Mouse (Mus musculus): ENCODE results near the gene Eef1akmt3. TPM values are rescaled to one million over a fixed set of nuclear protein-coding genes. Genes with fewer than 3 reads are reported as not detected.

The Eef1akmt3 gene
- polyA plus RNA-seq, 1 experiment from 2014 or later = 0.37 TPM

DNA sequence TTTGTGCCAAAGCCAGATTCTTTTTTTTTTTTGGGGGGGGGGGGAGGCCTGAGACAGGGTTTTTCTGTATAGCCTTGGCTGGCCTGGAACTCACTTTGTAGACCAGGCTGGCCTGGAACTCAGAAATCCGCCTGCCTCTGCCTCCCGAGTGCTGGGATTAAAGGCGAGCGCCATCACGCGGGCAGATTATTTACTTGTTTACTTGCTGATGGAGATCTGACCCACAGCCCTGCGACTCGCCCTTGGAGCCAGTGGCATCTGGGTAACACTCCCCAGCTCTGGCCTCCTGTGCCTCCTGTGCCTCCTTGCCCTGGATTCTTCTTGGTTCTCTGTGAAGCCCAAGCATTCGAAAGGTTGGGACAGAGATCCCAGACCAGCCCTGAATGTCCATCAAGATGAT is 55.7 kb downstream of the Eef1akmt3 start:
- Histone ChIP-seq H3K27ac (no peak overlapping the region), H3K9ac (no peak overlapping the region), H3K4me3 (no peak overlapping the region), H3K4me2 (no peak overlapping the region), H3K9me3 (no peaks in the 10 kb centered on the region), H3K36me3 (replicated peaks) (no peaks in the 10 kb centered on the region), H3K4me1 (peaks cover 86% of the 10 kb centered on the region), H3K27me3 (replicated peaks) (no peaks in the 10 kb centered on the region)
- ATAC-seq (replicated peaks) = no peak
- 95% methylated on average over 9 of the region's 9 CpGs for WGBS

DNA sequence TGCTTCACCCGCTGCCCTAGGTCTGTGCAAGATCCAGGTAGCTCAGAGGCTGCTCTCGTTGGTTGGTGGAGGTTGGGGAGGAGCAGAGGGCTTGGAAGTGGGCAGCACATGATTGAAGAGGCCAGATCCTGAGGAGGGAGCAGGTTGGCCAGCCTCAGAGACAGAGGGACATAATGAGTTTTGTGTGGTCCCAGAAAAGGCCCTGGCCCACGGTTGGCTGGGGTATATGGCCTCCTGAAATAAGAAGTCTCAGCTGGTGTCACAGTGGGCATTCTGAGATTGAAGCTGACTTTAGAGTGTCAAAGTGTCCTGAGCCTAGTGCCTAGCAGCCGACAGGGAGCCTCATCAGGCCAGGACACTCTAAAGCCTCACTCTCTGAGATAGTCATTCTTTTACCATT is 56.2 kb downstream of the Eef1akmt3 start:
- WGBS = 74% methylated on average over 4 of the region's 4 CpGs
- ATAC-seq (replicated peaks) = no peak
- Histone ChIP-seq H3K4me1 (peaks cover 86% of the 10 kb centered on the region), H3K27ac (peak overlapping the region; percentile 17; the same call in 1 of the 2 replicates), H3K27me3 (replicated peaks) (no peaks in the 10 kb centered on the region), H3K4me2 (no peak overlapping the region), H3K36me3 (replicated peaks) (no peaks in the 10 kb centered on the region), H3K4me3 (no peak overlapping the region), H3K9me3 (no peaks in the 10 kb centered on the region), H3K9ac (no peak overlapping the region)

DNA sequence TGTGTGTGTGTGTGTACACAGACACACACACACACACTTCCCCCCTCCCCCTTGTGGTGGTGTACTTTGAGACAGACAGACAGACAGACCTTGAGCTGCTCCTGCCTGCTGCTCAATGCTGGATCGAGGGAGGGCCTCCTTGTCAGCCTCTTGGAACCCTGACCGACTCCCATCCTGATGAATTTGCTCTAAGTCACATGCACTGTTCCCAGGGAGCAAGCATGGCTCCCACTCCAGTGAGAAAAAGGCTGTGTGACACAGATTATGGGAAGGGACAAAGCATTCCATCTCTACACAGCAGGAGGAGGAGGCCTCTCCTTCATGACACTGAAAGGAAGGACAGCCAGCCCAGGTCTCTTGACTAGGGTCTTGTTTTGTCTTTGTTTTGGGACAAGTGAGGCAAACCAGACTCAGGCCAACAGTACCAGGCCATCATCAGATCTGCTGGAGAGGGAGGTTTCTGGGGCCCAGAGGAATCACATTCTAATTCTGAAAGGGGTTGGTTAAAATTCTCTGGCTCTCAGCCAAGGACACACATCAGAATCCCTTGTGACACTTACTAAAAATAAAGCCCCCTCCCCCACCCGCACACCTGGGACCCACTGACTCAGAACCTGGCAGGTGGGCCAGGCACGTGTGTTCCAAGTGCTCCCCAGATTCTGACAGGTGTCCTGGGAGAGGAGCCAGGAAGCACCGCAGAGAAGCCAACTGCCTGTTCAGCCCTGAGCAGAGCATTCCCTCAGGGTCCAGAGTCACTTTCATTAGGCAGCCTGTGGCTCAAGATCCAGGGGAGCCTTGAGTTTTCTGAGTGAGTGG is 56.9 kb downstream of the Eef1akmt3 start:
- H3K9me3 ChIP-seq = no peaks in the 10 kb centered on the region
- peak overlapping the region; percentile 31; the same call in 1 of the 2 replicates for H3K27ac ChIP-seq
- H3K4me2 ChIP-seq = peak overlapping the region; percentile 8; the same call in 1 of the 2 replicates
- no peaks in the 10 kb centered on the region for H3K27me3 ChIP-seq (replicated peaks)
- no peaks in the 10 kb centered on the region for H3K36me3 ChIP-seq (replicated peaks)
- WGBS = 21% methylated on average over 5 of the region's 5 CpGs
- H3K9ac ChIP-seq = no peak overlapping the region
- peaks cover 85% of the 10 kb centered on the region for H3K4me1 ChIP-seq
- H3K4me3 ChIP-seq = no peak overlapping the region
- ATAC-seq (replicated peaks) = no peak

DNA sequence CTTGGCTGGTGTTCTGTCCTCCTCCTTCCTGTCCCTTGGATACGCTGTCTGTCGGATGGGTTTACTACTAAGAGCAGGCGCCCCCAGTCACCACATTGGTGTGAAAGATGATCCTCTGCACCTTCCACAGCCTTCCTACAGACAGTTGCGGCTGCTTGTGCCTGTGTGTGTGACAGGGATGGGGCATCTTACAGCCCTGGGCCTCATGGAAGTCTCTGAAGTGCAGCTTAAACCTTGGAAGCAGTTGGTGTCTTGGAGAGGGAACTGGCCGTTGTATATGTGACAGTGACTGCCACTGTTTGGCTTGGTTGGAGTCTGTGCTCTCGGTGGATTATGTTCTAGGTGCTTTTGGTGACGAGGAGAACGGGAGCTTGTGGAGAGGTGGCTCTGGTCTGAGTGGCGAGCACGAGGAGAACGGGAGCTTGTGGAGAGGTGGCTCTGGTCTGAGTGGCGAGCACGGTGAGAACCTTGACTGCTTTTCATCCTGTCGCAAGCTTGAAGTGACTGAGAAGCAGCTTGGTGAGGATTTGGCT is 58.1 kb downstream of the Eef1akmt3 start:
- no peak for ATAC-seq (replicated peaks)
- peak overlapping the region; percentile 86 for H3K4me2 ChIP-seq
- 0 out of 2 replicates have a peak overlapping the region, but pooled peaks have one; percentile 6 for H3K9ac ChIP-seq
- WGBS = 56% methylated on average over 14 of the region's 14 CpGs
- no peak overlapping the region for H3K27ac ChIP-seq
- H3K36me3 ChIP-seq (replicated peaks) = no peaks in the 10 kb centered on the region
- H3K4me3 ChIP-seq = no peak overlapping the region
- no peaks in the 10 kb centered on the region for H3K27me3 ChIP-seq (replicated peaks)
- H3K9me3 ChIP-seq = no peaks in the 10 kb centered on the region
- H3K4me1 ChIP-seq = peaks cover 79% of the 10 kb centered on the region

DNA sequence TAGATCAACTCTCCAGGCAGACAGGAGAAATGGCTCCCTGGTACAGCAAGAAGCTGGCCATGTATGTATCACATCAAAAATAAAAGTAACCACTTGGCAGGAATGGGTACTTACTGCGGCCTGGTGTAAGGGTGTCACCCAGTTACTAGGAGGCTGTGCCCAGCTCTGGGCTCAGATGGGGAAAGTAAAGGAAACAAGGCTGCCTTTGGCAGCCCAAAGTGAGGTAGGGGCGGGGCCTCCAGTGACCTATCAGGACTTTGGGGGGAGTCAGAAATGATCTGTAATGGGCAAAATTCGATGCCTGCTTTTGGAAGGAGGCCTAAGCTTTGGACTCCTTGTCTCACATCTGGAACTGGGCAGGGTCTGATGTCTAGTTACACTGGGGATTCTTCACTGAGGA is 59.6 kb downstream of the Eef1akmt3 start:
- H3K4me1 ChIP-seq = peaks cover 71% of the 10 kb centered on the region
- no peaks in the 10 kb centered on the region for H3K27me3 ChIP-seq (replicated peaks)
- WGBS = 75% methylated on average over 3 of the region's 3 CpGs
- H3K9me3 ChIP-seq = no peaks in the 10 kb centered on the region
- no peak for ATAC-seq (replicated peaks)
- no peak overlapping the region for H3K9ac ChIP-seq
- H3K27ac ChIP-seq = no peak overlapping the region
- H3K4me3 ChIP-seq = peak overlapping the region; percentile 95
- H3K36me3 ChIP-seq (replicated peaks) = no peaks in the 10 kb centered on the region
- peak overlapping the region; percentile 86 for H3K4me2 ChIP-seq

MicroRNA genes within 50 kb of the gene (microRNA counts, 519-probe panel; counts per million panel counts)
- microRNA mmu-miR-26a = 2,268 counts per million, percentile 31 among the panel's probes with 10 or more counts
- not detected for microRNA mmu-miR-546

Small RNAs within 50 kb of the gene (microRNA-seq; reads per million reads assigned to microRNA genes)
- gene Mir26a-2 = 28.3 reads per million, percentile 39 among the genes with 10 or more reads in this experiment
- not detected for gene Mir546

Other genes starting within 250 kb of the Eef1akmt3 start
- 12.2 and 13.3 TPM in 2 replicates for gene Atp23, start 140.2 kb downstream of the Eef1akmt3 start, polyA plus RNA-seq (2015; fragmentation: Nextera tagmentation; extraction: Ambion mirVana)
- gene Ctdsp2, start 62.8 kb downstream of the Eef1akmt3 start, polyA plus RNA-seq (2015; fragmentation: Nextera tagmentation; extraction: Ambion mirVana) = 16.5 and 18.6 TPM in 2 replicates
- 2.2 and 3.2 TPM in 2 replicates for gene Avil, start 40.8 kb downstream of the Eef1akmt3 start, polyA plus RNA-seq (2015; fragmentation: Nextera tagmentation; extraction: Ambion mirVana)
- 57.3 and 62.7 TPM in 2 replicates for gene Tsfm, start 10.7 kb downstream of the Eef1akmt3 start, polyA plus RNA-seq (2015; fragmentation: Nextera tagmentation; extraction: Ambion mirVana)
- gene Mettl1, start 99 bp downstream of the Eef1akmt3 start, polyA plus RNA-seq (2015; fragmentation: Nextera tagmentation; extraction: Ambion mirVana) = 20.5 and 21.7 TPM in 2 replicates
- gene Cyp27b1, start 6.7 kb upstream of the Eef1akmt3 start, polyA plus RNA-seq (2015; fragmentation: Nextera tagmentation; extraction: Ambion mirVana) = 0.06 and 0.18 TPM in 2 replicates
- gene March9, start 18.7 kb upstream of the Eef1akmt3 start, polyA plus RNA-seq (2015; fragmentation: Nextera tagmentation; extraction: Ambion mirVana) = 8.4 and 8.9 TPM in 2 replicates
- gene Cdk4, start 22.0 kb upstream of the Eef1akmt3 start, polyA plus RNA-seq (2015; fragmentation: Nextera tagmentation; extraction: Ambion mirVana) = 793 and 910 TPM in 2 replicates
- gene Tspan31, start 28.8 kb upstream of the Eef1akmt3 start, polyA plus RNA-seq (2015; fragmentation: Nextera tagmentation; extraction: Ambion mirVana) = 113 and 120 TPM in 2 replicates
- 6.3 and 6.6 TPM in 2 replicates for gene Agap2, start 33.8 kb upstream of the Eef1akmt3 start, polyA plus RNA-seq (2015; fragmentation: Nextera tagmentation; extraction: Ambion mirVana)
- gene Os9, start 79.6 kb upstream of the Eef1akmt3 start, polyA plus RNA-seq (2015; fragmentation: Nextera tagmentation; extraction: Ambion mirVana) = 130 and 135 TPM in 2 replicates
- 62.2 and 62.3 TPM in 2 replicates for gene B4galnt1, start 123.7 kb upstream of the Eef1akmt3 start, polyA plus RNA-seq (2015; fragmentation: Nextera tagmentation; extraction: Ambion mirVana)
- gene Slc26a10, start 139.1 kb upstream of the Eef1akmt3 start, polyA plus RNA-seq (2015; fragmentation: Nextera tagmentation; extraction: Ambion mirVana) = 0.94 and 0.98 TPM in 2 replicates
- 20.6 and 21.9 TPM in 2 replicates for gene Arhgef25, start 148.6 kb upstream of the Eef1akmt3 start, polyA plus RNA-seq (2015; fragmentation: Nextera tagmentation; extraction: Ambion mirVana)
- gene Dtx3, start 154.2 kb upstream of the Eef1akmt3 start, polyA plus RNA-seq (2015; fragmentation: Nextera tagmentation; extraction: Ambion mirVana) = 288 and 297 TPM in 2 replicates
- 17.9 and 18.7 TPM in 2 replicates for gene Pip4k2c, start 170.1 kb upstream of the Eef1akmt3 start, polyA plus RNA-seq (2015; fragmentation: Nextera tagmentation; extraction: Ambion mirVana)
- 99.0 and 103 TPM in 2 replicates for gene Kif5a, start 221.8 kb upstream of the Eef1akmt3 start, polyA plus RNA-seq (2015; fragmentation: Nextera tagmentation; extraction: Ambion mirVana)
- 355 and 362 TPM in 2 replicates for gene Dctn2, start 224.9 kb upstream of the Eef1akmt3 start, polyA plus RNA-seq (2015; fragmentation: Nextera tagmentation; extraction: Ambion mirVana)
- gene Mbd6, start 247.5 kb upstream of the Eef1akmt3 start, polyA plus RNA-seq (2015; fragmentation: Nextera tagmentation; extraction: Ambion mirVana) = 16.2 and 18.8 TPM in 2 replicates